Mouse (Mus musculus): ENCODE results near the gene Plin1. TPM values are rescaled to one million over a fixed set of nuclear protein-coding genes. Genes with fewer than 3 reads are reported as not detected.

Plin1 gene
- not detected in 2 replicates for polyA plus RNA-seq (2015; fragmentation: Nextera tagmentation; extraction: Ambion mirVana)

DNA sequence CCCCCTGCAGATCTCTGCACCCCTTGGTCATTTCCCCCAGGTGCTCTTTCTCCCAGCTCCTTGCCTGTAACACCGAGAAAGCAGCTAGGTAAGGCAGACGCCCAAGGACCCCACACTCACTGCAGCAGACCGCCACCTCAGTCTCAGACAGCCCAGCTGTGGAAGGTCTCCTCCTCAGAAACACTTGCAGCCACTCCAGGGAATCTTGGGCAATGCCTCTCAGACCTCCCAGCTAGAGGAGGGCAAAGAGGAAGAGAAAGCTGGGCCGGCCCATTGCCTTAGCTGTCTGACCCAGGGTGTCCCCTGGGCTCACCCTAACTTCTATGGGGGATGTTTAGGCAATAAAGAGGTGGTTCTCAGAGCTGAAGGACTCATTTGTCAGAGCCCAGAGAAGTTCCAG lies at the start of gene Plin1:
TSS of gene Plin1 (minus strand) at position 282 of the 400 bp plus-strand sequence.
- no peak for ATAC-seq (ENCODE audit: low read depth)

DNA sequence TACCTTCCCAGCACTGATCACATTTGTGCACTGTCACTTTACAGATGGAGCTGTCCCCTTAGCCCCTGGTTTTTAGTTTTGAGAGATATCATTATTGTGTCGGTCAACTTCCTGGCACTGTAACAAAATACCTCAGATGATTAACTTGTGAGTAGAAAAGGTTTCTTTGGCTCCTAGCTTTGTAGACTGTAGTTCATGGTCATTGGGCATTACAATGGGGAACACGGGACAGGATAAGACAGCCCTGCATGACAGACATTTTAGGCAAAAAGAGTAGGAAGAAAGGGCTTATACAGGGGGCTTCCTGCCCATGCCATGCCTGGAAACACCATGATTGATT lies 49.8 kb upstream of the Plin1 start:
- no peaks in the 10 kb centered on the region for H3K4me1 ChIP-seq (ENCODE audit: control insufficient read depth, low read depth, low read length)
- 52% methylated on average over 2 of the region's 2 CpGs for WGBS (ENCODE audit: insufficient replicate concordance)
- no peak overlapping the region for H3K4me3 ChIP-seq (ENCODE audit: low read depth, low read length)
- no peaks in the 10 kb centered on the region for H3K9me3 ChIP-seq (replicated peaks; ENCODE audit: control insufficient read depth, low read length)
- no peaks in the 10 kb centered on the region for H3K36me3 ChIP-seq (ENCODE audit: control insufficient read depth, insufficient read depth)
- H3K27me3 ChIP-seq (ENCODE audit: control insufficient read depth, insufficient read depth, low read depth, low read length) = no peaks in the 10 kb centered on the region
- no peak for ATAC-seq (ENCODE audit: low read depth)
- no peak overlapping the region for H3K27ac ChIP-seq (ENCODE audit: low read length)
- no peak overlapping the region for H3K9ac ChIP-seq (ENCODE audit: low read depth, low read length)
- H3K4me2 ChIP-seq (ENCODE audit: low read depth, low read length) = no peak overlapping the region

More for the DNA sequence above, at the start of gene Plin1:
- no peaks in the 10 kb centered on the region for H3K9me3 ChIP-seq (replicated peaks; ENCODE audit: control insufficient read depth, low read length)
- no peak within 1 kb of the TSS for H3K4me3 ChIP-seq (ENCODE audit: low read depth, low read length)
- H3K27me3 ChIP-seq (ENCODE audit: control insufficient read depth, insufficient read depth, low read depth, low read length) = no peaks in the 10 kb centered on the region
- H3K36me3 ChIP-seq (ENCODE audit: control insufficient read depth, insufficient read depth) = no peaks in the 10 kb centered on the region
- no peak within 1 kb of the TSS for H3K9ac ChIP-seq (ENCODE audit: low read depth, low read length)
- H3K27ac ChIP-seq (ENCODE audit: low read length) = no peak within 1 kb of the TSS
- 34% methylated on average over 4 of the region's 4 CpGs for WGBS (ENCODE audit: insufficient replicate concordance)
- H3K4me2 ChIP-seq (ENCODE audit: low read depth, low read length) = no peak within 1 kb of the TSS
- H3K4me1 ChIP-seq (ENCODE audit: control insufficient read depth, low read depth, low read length) = no peaks in the 10 kb centered on the region

DNA sequence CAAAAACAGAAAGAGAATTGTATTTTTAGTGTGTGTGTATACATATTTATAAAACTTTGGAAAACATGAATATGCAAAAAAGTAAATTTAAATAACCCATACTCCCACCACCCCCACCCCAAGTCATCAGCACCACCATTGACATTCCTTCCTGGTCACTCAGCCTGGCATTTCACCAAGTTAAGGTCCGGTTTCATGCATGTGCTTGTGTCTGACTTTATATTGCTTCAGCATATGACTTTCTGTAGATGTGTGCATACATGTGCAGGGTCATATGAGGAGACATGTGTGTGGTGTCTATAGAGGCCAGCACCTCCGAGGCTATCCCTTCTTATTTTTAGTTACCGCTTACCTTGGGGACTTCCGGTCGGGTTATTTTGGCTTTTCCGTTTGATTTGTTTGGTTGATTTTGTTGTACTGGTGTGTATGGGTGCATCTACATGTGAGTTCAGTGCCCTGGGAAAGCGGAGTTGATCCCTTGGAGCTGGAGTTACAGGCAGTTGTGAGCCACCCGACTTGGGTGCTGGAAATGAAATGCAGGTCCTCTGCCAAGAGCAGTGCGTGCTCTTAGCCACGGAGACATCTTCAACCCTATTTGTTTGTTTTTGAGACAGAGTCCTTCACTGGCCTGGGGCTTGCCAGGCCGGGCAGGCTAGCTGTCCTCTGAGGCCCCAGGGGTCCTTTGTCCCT lies 49.3 kb upstream of the Plin1 start:
- Histone ChIP-seq H3K4me3 (ENCODE audit: low read depth, low read length) (no peak overlapping the region), H3K4me1 (ENCODE audit: control insufficient read depth, low read depth, low read length) (no peaks in the 10 kb centered on the region), H3K9me3 (replicated peaks; ENCODE audit: control insufficient read depth, low read length) (no peaks in the 10 kb centered on the region), H3K36me3 (ENCODE audit: control insufficient read depth, insufficient read depth) (no peaks in the 10 kb centered on the region), H3K4me2 (ENCODE audit: low read depth, low read length) (no peak overlapping the region), H3K27ac (ENCODE audit: low read length) (peak overlapping the region; percentile 86; the same call in 1 of the 2 replicates), H3K9ac (ENCODE audit: low read depth, low read length) (no peak overlapping the region), H3K27me3 (ENCODE audit: control insufficient read depth, insufficient read depth, low read depth, low read length) (no peaks in the 10 kb centered on the region)
- ATAC-seq (ENCODE audit: low read depth) = no peak
- 65% methylated on average over 11 of the region's 11 CpGs for WGBS (ENCODE audit: insufficient replicate concordance)

DNA sequence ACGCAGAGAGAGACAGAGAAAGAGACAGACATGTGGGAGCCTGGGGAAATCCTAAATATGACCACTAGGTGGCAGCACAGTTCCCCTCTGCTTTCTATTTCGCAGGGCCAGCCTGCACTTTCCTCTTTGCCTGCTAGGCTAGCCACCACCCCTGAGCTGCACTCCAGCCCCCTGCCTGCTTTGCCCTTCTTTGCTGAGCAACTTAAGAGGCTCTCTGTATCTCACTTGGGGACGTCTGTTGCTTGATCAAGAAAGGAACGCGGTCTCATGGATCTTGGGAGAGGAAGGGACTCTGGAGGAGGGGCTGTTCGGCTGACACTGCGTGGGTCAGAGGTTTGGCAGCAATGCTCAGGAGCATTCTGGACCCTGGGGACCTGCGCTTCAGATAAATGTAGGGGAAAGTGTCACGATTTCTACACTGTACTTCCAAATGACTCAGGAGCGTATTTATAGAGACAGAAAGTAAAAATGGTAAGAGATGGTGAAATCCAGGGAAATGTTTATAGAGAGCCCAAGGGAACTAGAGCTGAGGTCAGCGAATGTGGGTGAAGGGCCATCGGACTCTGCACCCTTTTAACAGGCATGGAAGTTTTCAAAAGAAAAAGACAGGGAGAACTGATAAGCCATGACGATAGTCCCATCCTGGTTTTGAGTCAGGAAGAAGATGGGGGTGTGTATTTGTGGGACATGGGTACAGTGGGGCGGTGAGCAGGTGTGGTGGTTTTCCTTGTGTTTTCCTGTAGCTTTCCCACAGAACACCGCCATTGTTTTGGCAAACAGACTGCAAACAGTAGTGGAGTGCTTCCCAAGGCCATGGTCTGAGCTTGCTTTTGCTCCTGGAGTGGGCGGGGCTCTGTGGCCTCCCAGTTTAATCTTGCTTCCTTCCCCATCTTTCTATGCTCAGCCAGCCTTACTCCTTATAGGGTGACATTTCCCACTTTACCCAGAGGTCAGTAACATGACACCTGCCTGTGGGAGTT lies 48.2 kb upstream of the Plin1 start:
- peak overlapping the region; percentile 58 for H3K4me2 ChIP-seq (ENCODE audit: low read depth, low read length)
- no peaks in the 10 kb centered on the region for H3K27me3 ChIP-seq (ENCODE audit: control insufficient read depth, insufficient read depth, low read depth, low read length)
- WGBS (ENCODE audit: insufficient replicate concordance) = 15% methylated on average over 16 of the region's 16 CpGs
- peak; percentile 80 for ATAC-seq (ENCODE audit: low read depth)
- no peaks in the 10 kb centered on the region for H3K4me1 ChIP-seq (ENCODE audit: control insufficient read depth, low read depth, low read length)
- H3K4me3 ChIP-seq (ENCODE audit: low read depth, low read length) = peak overlapping the region; percentile 37
- H3K9ac ChIP-seq (ENCODE audit: low read depth, low read length) = no peak overlapping the region
- no peaks in the 10 kb centered on the region for H3K9me3 ChIP-seq (replicated peaks; ENCODE audit: control insufficient read depth, low read length)
- peak overlapping the region; percentile 86 for H3K27ac ChIP-seq (ENCODE audit: low read length)
- H3K36me3 ChIP-seq (ENCODE audit: control insufficient read depth, insufficient read depth) = no peaks in the 10 kb centered on the region

DNA sequence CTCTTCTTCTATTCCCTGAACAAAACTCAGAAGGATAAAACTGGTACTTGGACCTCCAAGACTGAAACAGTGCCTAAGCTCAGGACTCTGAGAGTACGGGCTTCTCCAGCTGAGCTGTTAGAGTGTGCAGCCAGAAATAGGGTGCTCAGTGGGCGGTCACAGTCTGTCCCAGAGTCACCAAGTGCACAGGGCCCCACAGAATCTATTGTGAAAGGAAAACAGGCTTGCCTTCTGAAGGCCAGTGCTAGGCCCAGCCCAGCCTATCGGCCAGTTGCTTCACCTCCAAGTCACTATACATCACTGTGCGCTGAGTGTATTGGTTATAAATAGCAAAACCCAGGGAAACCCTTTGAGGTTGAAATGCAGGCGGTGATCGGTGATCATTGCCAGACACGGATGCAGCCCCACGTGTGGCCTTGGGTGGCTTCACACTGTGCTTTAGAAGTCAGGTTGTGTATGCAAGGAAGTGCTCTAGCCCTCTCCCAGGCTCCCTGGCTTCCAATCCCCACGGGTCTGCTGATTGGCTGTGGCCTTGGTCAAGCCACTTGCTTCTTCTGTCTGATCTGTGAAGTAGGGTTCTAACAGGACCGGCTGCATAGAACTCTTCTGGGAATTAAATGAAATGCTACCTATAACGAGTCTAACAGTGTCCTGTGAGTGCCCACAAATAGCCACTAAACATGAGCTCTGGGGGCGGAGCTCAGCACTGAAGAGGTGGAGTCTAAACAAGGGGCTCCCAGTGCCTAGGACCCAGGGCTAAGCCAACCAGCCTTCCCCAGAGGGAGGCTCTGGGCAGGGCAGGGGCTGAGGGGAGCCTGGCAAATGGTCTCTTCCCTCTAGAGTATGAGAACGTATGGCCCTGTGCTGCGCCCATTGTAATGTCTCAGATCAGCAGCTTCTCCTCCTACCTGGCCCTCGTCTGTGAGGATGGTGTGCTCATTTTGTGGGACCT lies 39.1 kb upstream of the Plin1 start:
- ATAC-seq (ENCODE audit: low read depth) = no peak
- no peak overlapping the region for H3K4me3 ChIP-seq (ENCODE audit: low read depth, low read length)
- no peak overlapping the region for H3K4me2 ChIP-seq (ENCODE audit: low read depth, low read length)
- H3K4me1 ChIP-seq (ENCODE audit: control insufficient read depth, low read depth, low read length) = no peaks in the 10 kb centered on the region
- 45% methylated on average over 15 of the region's 15 CpGs for WGBS (ENCODE audit: insufficient replicate concordance)
- H3K9me3 ChIP-seq (replicated peaks; ENCODE audit: control insufficient read depth, low read length) = no peaks in the 10 kb centered on the region
- H3K9ac ChIP-seq (ENCODE audit: low read depth, low read length) = no peak overlapping the region
- no peaks in the 10 kb centered on the region for H3K27me3 ChIP-seq (ENCODE audit: control insufficient read depth, insufficient read depth, low read depth, low read length)
- H3K36me3 ChIP-seq (ENCODE audit: control insufficient read depth, insufficient read depth) = no peaks in the 10 kb centered on the region
- no peak overlapping the region for H3K27ac ChIP-seq (ENCODE audit: low read length)

DNA sequence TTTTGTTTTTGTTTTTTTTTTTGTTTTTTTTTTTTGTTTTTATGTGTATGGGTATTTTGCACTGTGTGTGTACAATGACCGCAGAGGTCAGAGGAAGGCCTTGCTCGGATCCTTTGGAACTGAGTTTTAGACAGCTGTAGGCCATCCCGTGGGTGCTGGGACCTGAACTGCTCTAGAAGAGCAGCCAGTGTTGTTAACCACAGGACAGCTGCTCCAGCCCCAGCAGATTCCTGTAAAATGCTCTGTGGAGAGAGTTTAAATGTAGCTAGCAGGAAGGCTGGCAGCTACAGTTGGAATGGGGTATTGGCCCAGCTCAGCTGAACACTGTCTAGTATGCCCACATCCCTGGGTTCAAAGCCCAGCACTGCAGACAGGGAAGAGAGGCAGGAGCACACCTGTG lies 37.0 kb upstream of the Plin1 start:
- WGBS (ENCODE audit: insufficient replicate concordance) = 61% methylated on average over 3 of the region's 3 CpGs
- Histone ChIP-seq H3K36me3 (ENCODE audit: control insufficient read depth, insufficient read depth) (no peaks in the 10 kb centered on the region), H3K27me3 (ENCODE audit: control insufficient read depth, insufficient read depth, low read depth, low read length) (no peaks in the 10 kb centered on the region), H3K4me3 (ENCODE audit: low read depth, low read length) (no peak overlapping the region), H3K27ac (ENCODE audit: low read length) (no peak overlapping the region), H3K4me1 (ENCODE audit: control insufficient read depth, low read depth, low read length) (no peaks in the 10 kb centered on the region), H3K9me3 (replicated peaks; ENCODE audit: control insufficient read depth, low read length) (no peaks in the 10 kb centered on the region), H3K9ac (ENCODE audit: low read depth, low read length) (no peak overlapping the region), H3K4me2 (ENCODE audit: low read depth, low read length) (no peak overlapping the region)
- no peak for ATAC-seq (ENCODE audit: low read depth)

DNA sequence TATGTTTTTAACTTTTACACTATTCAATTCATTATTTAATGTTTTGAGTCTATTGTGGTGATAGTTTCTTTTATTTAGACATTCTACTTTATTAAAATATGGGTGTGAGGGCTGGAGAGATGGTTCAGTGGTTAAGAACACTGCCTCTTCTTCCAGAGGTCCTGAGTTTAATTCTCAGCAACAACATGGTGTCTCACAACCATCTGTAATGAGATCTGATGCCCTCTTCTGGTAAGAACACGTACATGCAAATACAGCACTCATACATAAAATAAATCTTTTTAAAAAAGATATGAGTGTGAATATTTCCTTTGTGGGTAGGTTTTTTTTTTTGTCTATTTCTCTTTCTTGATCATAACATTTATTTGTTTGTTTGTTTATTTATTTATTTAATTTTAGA lies 33.3 kb upstream of the Plin1 start:
- WGBS (ENCODE audit: insufficient replicate concordance) = 40% methylated on average over 1 of the region's 1 CpGs
- H3K4me2 ChIP-seq (ENCODE audit: low read depth, low read length) = no peak overlapping the region
- ATAC-seq (ENCODE audit: low read depth) = no peak
- H3K4me1 ChIP-seq (ENCODE audit: control insufficient read depth, low read depth, low read length) = no peaks in the 10 kb centered on the region
- H3K9ac ChIP-seq (ENCODE audit: low read depth, low read length) = no peak overlapping the region
- no peak overlapping the region for H3K4me3 ChIP-seq (ENCODE audit: low read depth, low read length)
- H3K36me3 ChIP-seq (ENCODE audit: control insufficient read depth, insufficient read depth) = no peaks in the 10 kb centered on the region
- H3K9me3 ChIP-seq (replicated peaks; ENCODE audit: control insufficient read depth, low read length) = no peaks in the 10 kb centered on the region
- no peaks in the 10 kb centered on the region for H3K27me3 ChIP-seq (ENCODE audit: control insufficient read depth, insufficient read depth, low read depth, low read length)
- H3K27ac ChIP-seq (ENCODE audit: low read length) = no peak overlapping the region

DNA sequence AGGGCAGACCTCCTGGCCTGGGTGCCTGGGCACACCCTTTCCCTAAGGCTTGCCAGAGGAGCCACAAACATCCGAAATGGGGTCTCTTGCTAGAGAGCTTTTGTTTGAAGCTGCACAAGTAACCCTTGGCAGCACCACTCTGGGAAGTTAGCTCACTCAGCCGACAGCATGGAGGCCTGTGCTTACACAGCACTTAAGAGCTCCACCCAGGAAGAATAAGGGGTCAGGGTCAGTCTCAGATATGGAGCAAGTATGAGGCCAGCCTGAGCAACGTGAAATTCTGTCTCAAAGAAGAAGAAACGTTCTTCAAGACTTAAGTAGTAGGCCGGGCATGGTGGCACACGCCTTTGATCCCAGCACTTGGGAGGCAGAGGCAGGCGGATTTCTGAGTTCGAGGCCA lies 29.4 kb upstream of the Plin1 start:
- H3K4me2 ChIP-seq (ENCODE audit: low read depth, low read length) = no peak overlapping the region
- H3K9me3 ChIP-seq (replicated peaks; ENCODE audit: control insufficient read depth, low read length) = no peaks in the 10 kb centered on the region
- H3K4me1 ChIP-seq (ENCODE audit: control insufficient read depth, low read depth, low read length) = no peaks in the 10 kb centered on the region
- H3K27ac ChIP-seq (ENCODE audit: low read length) = no peak overlapping the region
- no peak overlapping the region for H3K9ac ChIP-seq (ENCODE audit: low read depth, low read length)
- WGBS (ENCODE audit: insufficient replicate concordance) = 46% methylated on average over 8 of the region's 8 CpGs
- H3K36me3 ChIP-seq (ENCODE audit: control insufficient read depth, insufficient read depth) = no peaks in the 10 kb centered on the region
- no peaks in the 10 kb centered on the region for H3K27me3 ChIP-seq (ENCODE audit: control insufficient read depth, insufficient read depth, low read depth, low read length)
- no peak overlapping the region for H3K4me3 ChIP-seq (ENCODE audit: low read depth, low read length)
- no peak for ATAC-seq (ENCODE audit: low read depth)

All from liver, embryonic 16.5 days (tissue).